Mouse (Mus musculus) T-cell, adult 66 days (primary cell): Measurements from ENCODE around the gene Gm19410. TPM values are rescaled to one million over a fixed set of nuclear protein-coding genes. Genes with fewer than 3 reads are reported as not detected.

Source experiments
- total RNA-seq, 2 experiments: library from RNA; stranded (reverse); gene quantifications; 3 replicates in 1 of 2; 4 replicates in 1 of 2; pipeline ENCODE4 v1.2.4; 2023

Gm19410 gene
- total RNA-seq, result not detected

DNA sequence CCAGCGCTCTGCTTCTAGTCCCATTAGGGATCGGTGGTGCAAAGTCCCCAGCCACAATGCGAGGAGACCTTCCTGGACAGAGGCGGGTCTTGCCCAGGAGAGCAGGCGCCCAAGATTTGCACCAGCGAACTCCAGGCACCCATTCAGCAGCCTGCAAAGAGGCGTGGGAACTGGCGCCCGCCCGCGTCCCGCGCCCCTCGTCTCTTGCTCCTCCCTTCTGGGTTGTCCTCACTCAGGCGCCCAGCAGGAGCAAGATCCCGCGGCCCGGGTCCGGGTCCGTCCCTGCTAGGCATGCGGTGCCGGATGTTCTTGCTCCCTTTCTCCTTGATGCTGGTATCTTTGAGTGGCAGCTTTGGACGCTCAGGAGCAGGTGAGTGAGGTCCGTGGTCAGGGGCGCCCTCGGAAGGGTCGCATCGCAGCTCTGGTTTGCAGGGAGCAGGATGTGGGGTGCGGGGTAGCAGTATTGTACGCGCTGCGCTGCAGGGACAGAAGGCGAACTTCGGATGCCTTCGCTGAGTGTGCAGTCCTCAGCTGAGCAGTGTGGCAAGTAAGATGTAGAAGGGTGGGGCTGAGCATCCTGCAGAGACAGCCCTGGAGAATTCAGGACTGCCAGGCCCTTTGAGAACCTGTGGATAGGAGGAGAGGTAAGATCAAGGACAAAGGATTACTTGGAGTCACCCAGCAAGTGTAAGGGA, at the start of gene Gm19410:
Gene Gm19410 (plus strand): TSS at position 292 of the 695 bp plus-strand sequence.

